Mouse (Mus musculus) stomach, embryonic 14.5 days (tissue): ENCODE data around the gene Zfp820. TPM values are rescaled to one million over a fixed set of nuclear protein-coding genes. Genes with fewer than 3 reads are reported as not detected.

ENCODE experiments used
- polyA plus RNA-seq: library from polyadenylated mRNA; unstranded; fragments of >200 nt; fragmentation: Nextera tagmentation; extraction: Ambion mirVana; gene quantifications from 2 replicates; pipeline ENCODE4 v1.2.1, GENCODE M21; 2014

Zfp820 gene
- polyA plus RNA-seq, 1 experiment from 2014 or later = 9.2 TPM

Other genes starting within 250 kb of the Zfp820 start
- gene Zfp983, start 195.1 kb downstream of the Zfp820 start, polyA plus RNA-seq = 4.9 and 6.3 TPM in 2 replicates
- gene Gm10226, start 153.9 kb downstream of the Zfp820 start, polyA plus RNA-seq = 5.4 and 7.0 TPM in 2 replicates
- 13.1 and 16.5 TPM in 2 replicates for gene Zfp760, start 138.0 kb downstream of the Zfp820 start, polyA plus RNA-seq
- 7.0 and 8.3 TPM in 2 replicates for gene Zfp229, start 115.0 kb downstream of the Zfp820 start, polyA plus RNA-seq
- 9.7 and 10.5 TPM in 2 replicates for gene Zfp995, start 64.2 kb upstream of the Zfp820 start, polyA plus RNA-seq
- gene Zfp942, start 116.7 kb upstream of the Zfp820 start, polyA plus RNA-seq = 27.4 and 27.7 TPM in 2 replicates
- 19.2 and 21.3 TPM in 2 replicates for gene Zfp943, start 116.8 kb upstream of the Zfp820 start, polyA plus RNA-seq